Mouse (Mus musculus): ENCODE results near the gene Cfap61. TPM values are rescaled to one million over a fixed set of nuclear protein-coding genes. Genes with fewer than 3 reads are reported as not detected.

Cfap61 gene
- polyA plus RNA-seq, 1 experiment from 2014 or later = not detected

DNA sequence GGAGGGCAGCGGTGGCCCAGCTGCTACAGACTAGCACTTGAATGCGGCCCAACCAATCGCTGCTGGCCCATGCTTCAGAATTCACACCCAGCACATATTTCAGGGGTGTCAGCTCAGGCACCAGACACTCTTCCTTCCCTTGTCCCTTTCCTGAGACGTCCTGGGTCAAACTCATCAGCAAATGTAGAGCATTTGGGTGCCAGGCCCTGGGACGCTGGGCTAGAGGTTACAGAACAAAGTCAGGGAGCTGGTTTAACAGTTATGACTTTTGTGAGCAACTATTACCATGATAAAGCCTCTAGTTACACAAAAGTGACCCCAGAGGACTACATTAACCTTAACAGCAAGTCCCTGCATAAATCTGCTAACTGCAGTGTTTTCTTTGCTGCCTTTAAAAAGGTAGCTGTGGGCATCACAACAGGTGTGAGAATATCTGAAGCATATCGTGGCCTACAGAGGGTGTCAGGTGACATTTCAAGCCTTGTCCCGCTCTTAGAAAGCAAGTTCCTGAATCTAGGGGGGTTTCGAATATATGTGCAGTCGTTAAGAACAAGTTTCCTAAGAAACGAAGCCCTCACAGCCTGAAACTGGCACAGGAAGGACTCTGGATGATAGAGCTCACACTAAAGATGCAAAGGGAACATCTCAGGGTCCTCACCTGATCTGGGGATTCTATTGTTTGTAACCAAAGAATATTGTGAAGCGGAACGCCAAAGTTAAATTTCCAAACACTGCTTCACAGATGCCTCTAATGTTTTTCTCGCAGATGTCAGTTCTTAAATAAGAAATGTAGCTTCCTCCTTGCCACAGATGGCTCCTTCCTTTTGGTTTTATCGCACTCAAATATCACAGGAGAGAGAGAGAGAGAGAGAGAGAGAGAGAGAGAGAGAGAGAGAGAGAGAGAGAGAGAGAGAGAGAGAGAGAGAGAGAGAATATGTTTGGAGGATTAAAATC lies 281.8 kb downstream of the Cfap61 start:
- no peak overlapping the region for H3K4me2 ChIP-seq
- H3K9ac ChIP-seq = no peak overlapping the region
- no peak overlapping the region for H3K27ac ChIP-seq (replicated peaks)
- H3K36me3 ChIP-seq (replicated peaks) = no peaks in the 10 kb centered on the region
- peaks cover 73% of the 10 kb centered on the region for H3K27me3 ChIP-seq
- H3K4me3 ChIP-seq (replicated peaks) = no peak overlapping the region
- no peaks in the 10 kb centered on the region for H3K9me3 ChIP-seq (replicated peaks)
- WGBS (ENCODE audit: insufficient replicate concordance) = 21% methylated on average over 14 of the region's 14 CpGs
- peaks cover 10% of the 10 kb centered on the region for H3K4me1 ChIP-seq (replicated peaks)
- ATAC-seq (ENCODE audit: insufficient read depth) = no peak

DNA sequence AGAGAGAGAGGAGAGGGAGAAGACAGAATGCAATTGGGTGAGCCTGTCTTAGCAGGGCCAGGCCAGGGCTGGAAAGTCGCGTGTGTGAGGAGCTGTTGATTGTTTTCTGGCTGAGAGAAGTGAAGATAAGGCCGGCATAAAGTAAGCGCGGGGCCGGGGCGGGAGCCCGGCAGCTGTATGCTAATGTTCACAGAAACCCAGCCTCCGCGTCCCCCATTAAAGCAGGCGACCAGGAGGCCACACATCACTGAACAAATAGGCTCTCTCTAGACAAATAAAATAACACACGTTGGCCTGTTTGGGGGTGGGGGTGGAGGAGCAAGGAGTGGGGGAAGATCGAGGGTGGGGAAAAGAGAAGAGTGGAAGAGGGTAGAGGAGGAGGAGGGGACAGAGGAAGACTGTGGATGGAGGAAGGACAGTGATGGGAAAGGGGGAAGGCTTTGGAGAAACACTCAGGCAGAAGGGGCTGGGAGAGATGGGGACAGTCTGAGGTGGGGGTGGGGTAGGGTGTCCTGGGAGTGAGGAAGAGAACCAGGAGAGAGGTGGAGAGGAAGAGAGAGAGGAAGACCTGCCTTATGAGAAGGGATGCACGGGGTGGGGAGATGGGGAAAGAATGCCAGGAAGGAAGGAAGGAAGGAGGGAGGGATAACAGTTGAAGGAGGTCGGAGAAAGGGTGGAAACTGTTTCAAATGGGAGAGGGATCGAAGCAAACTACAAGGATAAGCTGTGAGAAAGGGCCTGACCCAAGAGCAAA lies 282.8 kb downstream of the Cfap61 start:
- ATAC-seq (ENCODE audit: insufficient read depth) = no peak
- no peak overlapping the region for H3K4me2 ChIP-seq
- 2% methylated on average over 16 of the region's 16 CpGs for WGBS (ENCODE audit: insufficient replicate concordance)

DNA sequence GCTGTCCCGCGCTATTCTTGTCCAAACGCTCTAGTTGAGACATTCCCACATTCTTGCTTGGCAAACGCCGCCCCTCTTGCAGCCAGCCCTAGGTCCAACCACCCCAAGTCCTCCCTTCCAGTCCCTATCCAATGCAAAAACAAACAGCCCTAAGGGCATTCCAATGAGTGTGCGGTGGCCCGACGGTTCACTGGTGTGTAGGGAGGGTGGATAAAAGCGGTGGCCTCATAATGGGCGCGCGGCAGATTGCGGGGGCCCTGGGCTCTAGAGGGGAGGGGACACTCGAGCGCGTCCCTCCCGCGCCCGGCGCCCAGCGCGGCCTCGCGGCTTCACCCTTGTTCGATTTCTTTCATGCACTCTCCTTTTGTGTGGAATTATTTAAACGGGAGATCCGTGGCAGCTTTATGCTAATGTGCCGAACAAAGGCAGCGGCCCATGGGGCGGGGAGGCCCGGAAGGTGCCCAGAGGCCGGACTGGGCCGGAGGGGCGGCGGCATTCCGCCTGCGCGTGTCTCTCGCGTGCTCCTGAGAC lies 283.6 kb downstream of the Cfap61 start:
- Histone ChIP-seq H3K9me3 (replicated peaks) (no peaks in the 10 kb centered on the region), H3K4me2 (peak overlapping the region; percentile 37; the same call in 1 of the 2 replicates), H3K4me1 (replicated peaks) (peaks cover 22% of the 10 kb centered on the region), H3K36me3 (replicated peaks) (no peaks in the 10 kb centered on the region), H3K27me3 (peaks cover 87% of the 10 kb centered on the region), H3K9ac (no peak overlapping the region), H3K27ac (replicated peaks) (no peak overlapping the region), H3K4me3 (replicated peaks) (no peak overlapping the region)
- ATAC-seq (ENCODE audit: insufficient read depth) = no peak
- WGBS (ENCODE audit: insufficient replicate concordance) = 5% methylated on average over 40 of the region's 40 CpGs

More for the DNA sequence above, 282.8 kb downstream of the Cfap61 start:
- no peaks in the 10 kb centered on the region for H3K36me3 ChIP-seq (replicated peaks)
- no peaks in the 10 kb centered on the region for H3K9me3 ChIP-seq (replicated peaks)
- no peak overlapping the region for H3K9ac ChIP-seq
- H3K4me3 ChIP-seq (replicated peaks) = no peak overlapping the region
- peaks cover 83% of the 10 kb centered on the region for H3K27me3 ChIP-seq
- H3K27ac ChIP-seq (replicated peaks) = no peak overlapping the region
- peaks cover 17% of the 10 kb centered on the region for H3K4me1 ChIP-seq (replicated peaks)

DNA sequence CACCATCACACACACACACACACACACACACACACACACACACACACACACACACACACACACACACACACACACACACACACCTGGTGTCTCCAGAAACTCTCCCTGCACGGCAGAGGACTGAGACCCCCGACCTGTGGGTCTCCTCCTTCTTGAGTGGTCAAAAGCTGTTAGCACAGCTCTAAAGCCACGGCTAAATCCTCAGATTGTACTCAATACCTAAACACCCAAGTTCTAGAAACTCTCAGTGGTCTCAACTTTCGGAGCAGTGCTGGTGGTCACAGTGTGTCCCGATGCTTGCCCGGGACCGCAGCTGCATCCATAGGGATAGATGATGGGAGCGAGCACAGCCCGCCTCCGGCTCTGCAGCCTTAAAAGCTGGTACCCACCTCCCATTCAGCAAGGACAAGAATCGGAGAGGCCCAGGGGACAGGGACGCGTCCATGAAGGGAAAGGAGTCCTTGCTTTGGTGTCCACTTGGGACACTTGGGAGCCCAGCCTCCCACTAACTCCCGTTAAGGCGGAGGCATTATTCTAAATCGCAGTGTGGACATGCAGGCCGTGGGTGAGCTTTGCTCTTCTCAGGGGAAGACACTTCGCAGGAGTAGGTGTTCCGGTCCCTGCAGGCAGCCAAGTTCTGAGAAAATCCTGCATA lies 284.4 kb downstream of the Cfap61 start:
- ATAC-seq (ENCODE audit: insufficient read depth) = no peak
- Histone ChIP-seq H3K9me3 (replicated peaks) (no peaks in the 10 kb centered on the region), H3K27ac (replicated peaks) (no peak overlapping the region), H3K36me3 (replicated peaks) (no peaks in the 10 kb centered on the region), H3K27me3 (peaks cover 94% of the 10 kb centered on the region), H3K4me3 (replicated peaks) (no peak overlapping the region), H3K4me1 (replicated peaks) (peaks cover 22% of the 10 kb centered on the region), H3K9ac (no peak overlapping the region), H3K4me2 (no peak overlapping the region)
- WGBS (ENCODE audit: insufficient replicate concordance) = 5% methylated on average over 19 of the region's 19 CpGs

DNA sequence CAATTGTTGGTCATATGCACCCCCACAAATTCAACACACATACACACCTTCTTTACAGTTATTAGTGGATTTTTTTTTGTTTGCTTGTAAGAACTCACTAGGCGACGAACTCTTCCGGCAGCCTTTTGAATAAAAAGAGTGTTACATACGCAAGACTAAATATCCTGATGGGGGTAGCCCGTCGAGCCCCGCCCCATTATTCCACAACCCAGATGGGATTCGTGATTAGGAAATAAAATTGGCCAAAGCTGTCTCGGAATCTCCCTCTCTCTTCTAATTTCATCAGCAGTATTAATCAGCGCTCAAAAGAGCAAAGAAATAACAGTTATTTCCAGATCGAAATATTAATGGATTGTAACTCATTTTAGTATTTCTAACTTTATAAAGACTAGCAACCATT lies 285.2 kb downstream of the Cfap61 start:
- ATAC-seq (ENCODE audit: insufficient read depth) = no peak
- Histone ChIP-seq H3K4me2 (no peak overlapping the region), H3K27me3 (peaks cover 98% of the 10 kb centered on the region), H3K9me3 (replicated peaks) (no peaks in the 10 kb centered on the region), H3K27ac (replicated peaks) (no peak overlapping the region), H3K9ac (no peak overlapping the region), H3K4me1 (replicated peaks) (peaks cover 22% of the 10 kb centered on the region), H3K36me3 (replicated peaks) (no peaks in the 10 kb centered on the region), H3K4me3 (replicated peaks) (no peak overlapping the region)
- 13% methylated on average over 11 of the region's 11 CpGs for WGBS (ENCODE audit: insufficient replicate concordance)

DNA sequence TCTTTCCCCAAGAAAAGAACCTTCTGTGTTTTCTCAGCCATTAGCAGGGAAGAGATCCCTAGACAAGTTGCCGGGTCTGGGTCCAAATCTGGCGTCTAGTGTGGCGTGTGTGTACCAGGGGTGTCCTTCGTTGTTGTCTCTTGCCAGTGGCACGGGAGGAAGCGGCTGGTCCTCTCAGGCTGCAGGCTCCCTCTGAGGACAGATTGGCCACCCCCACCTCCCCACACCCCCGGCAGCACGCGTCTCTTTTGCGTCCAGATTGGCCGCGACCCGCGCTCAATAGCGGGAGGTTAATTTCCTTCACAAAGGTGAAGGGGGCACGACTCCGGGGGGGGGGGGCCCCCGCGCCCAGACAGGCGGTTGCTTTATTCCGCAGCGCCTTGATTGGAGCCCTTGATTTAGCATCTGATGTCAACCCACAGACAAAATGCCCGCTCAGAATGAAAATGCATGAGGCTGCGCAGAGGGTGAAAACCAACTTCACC lies 286.0 kb downstream of the Cfap61 start:
- no peak overlapping the region for H3K9ac ChIP-seq
- H3K27me3 ChIP-seq = peaks cover 98% of the 10 kb centered on the region
- no peak overlapping the region for H3K4me2 ChIP-seq
- peaks cover 22% of the 10 kb centered on the region for H3K4me1 ChIP-seq (replicated peaks)
- WGBS (ENCODE audit: insufficient replicate concordance) = 2% methylated on average over 24 of the region's 24 CpGs
- H3K27ac ChIP-seq (replicated peaks) = no peak overlapping the region
- no peaks in the 10 kb centered on the region for H3K36me3 ChIP-seq (replicated peaks)
- ATAC-seq (ENCODE audit: insufficient read depth) = no peak
- H3K4me3 ChIP-seq (replicated peaks) = peak overlapping the region; percentile 45; the same call in 1 of the 2 replicates
- H3K9me3 ChIP-seq (replicated peaks) = no peaks in the 10 kb centered on the region

DNA sequence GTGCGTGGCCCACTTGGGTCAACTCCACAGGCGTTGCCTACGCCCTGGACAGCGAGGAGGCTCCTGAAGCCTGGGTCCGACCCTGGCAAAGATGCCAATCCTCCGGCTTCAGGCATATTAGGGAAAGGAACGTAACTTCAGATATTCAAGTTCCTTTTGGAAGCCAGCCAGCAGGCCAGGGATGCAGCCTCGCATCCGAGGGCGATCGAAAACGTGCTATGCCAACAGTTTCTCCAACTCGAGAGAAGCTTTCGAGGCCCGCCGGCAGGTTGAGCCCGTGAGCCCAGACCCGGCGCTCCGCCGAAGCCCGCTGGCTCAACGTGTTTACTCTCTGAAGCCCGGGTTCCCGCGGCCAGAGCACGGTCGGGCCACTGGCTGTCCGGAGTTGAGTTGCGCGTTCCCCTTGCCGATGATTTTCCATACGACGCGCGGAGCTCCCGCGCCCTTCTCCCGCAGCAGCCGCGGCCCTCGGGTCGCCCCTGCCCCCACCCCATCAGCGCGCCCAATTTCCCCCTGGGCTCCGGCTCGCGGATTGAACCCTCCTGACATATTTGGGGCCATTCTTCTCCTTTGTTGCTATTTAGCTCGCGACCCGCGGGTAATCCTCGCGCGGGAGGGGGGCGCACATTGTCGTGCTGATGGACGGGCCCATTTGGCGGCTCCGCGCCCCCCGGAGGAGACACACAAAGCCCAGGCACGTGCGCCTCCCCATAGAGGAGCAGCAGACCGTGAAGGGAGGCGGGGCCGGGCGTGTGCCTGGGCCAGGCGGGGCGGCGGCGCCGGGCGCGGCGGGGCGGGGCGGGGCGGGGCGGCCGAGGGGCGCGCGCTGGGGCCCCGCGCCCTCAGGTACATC lies 286.7 kb downstream of the Cfap61 start, which contains the start of gene Insm1:
TSS of gene Insm1 (plus strand) at position 846 of the 853 bp plus-strand sequence.
- WGBS (ENCODE audit: insufficient replicate concordance) = 1% methylated on average over 81 of the region's 86 CpGs
- peak; percentile 36; the same call in 1 of the 2 replicates for ATAC-seq (ENCODE audit: insufficient read depth)
- H3K4me2 ChIP-seq = peak within 1 kb of the TSS; percentile 67
- peak within 1 kb of the TSS; percentile 45 for H3K4me3 ChIP-seq (replicated peaks)
- no peaks in the 10 kb centered on the region for H3K36me3 ChIP-seq (replicated peaks)
- H3K9ac ChIP-seq = no peak within 1 kb of the TSS
- peaks cover 98% of the 10 kb centered on the region for H3K27me3 ChIP-seq
- no peak within 1 kb of the TSS for H3K27ac ChIP-seq (replicated peaks)
- no peaks in the 10 kb centered on the region for H3K9me3 ChIP-seq (replicated peaks)
- H3K4me1 ChIP-seq (replicated peaks) = peaks cover 22% of the 10 kb centered on the region

DNA sequence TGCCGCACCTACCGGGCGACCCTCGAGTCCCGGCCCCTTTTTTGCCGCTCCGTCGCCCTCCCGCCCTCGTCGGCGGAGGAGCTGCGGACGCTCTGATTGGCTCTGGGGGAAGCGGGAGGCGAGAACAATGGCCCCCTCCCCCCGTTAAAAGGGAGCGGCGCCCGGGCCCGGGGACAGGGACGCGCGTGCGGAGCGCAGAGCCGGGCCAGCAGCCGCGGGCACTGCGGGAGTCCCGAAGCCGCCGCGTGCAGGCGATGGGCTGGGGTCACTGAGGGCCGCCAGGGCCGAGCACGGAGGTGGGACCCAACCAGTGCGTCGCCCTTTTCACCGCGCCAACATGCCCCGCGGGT lies 287.3 kb downstream of the Cfap61 start:
- under 1% methylated on average over 43 of the region's 44 CpGs for WGBS (ENCODE audit: insufficient replicate concordance)
- Histone ChIP-seq H3K9ac (no peak overlapping the region), H3K27me3 (peaks cover 98% of the 10 kb centered on the region), H3K4me2 (peak overlapping the region; percentile 67), H3K36me3 (replicated peaks) (no peaks in the 10 kb centered on the region), H3K27ac (replicated peaks) (no peak overlapping the region), H3K9me3 (replicated peaks) (no peaks in the 10 kb centered on the region), H3K4me3 (replicated peaks) (peak overlapping the region; percentile 45), H3K4me1 (replicated peaks) (peaks cover 22% of the 10 kb centered on the region)
- no peak for ATAC-seq (ENCODE audit: insufficient read depth)

DNA sequence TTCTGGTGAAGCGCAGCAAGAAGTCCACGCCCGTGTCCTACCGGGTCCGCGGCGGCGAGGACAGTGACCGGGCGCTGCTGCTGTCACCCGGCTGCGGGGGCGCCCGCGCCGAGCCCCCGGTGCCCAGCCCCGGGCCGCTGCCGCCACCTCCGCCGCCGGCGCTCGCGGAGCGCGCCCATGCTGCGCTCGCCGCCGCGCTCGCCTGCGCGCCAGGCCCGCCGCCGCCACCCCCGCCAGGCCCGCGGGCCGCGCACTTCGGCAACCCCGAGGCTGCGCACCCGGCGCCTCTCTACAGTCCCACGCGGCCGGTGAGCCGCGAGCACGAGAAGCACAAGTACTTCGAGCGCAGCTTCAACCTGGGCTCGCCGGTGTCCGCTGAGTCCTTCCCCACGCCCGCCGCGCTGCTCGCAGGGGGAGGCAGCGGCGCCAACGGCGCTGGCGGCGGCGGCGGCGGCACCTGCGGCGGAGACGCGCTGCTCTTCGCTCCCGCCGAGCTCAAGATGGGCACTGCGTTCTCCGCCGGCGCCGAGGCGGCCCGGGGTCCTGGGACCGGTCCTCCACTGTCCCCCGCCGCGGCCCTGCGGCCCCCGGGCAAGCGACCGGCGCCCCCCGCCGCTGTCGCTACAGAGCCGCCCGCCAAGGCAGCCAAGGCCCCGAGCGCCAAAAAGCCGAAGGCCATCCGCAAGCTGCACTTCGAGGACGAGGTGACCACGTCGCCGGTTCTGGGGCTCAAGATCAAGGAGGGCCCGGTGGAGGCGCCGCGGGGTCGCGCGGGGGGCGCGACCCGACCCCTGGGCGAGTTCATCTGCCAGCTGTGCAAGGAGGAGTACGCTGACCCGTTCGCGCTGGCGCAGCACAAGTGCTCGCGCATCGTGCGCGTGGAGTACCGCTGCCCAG lies 287.9 kb downstream of the Cfap61 start:
- Histone ChIP-seq H3K27ac (replicated peaks) (no peak overlapping the region), H3K27me3 (peaks cover 99% of the 10 kb centered on the region), H3K4me3 (replicated peaks) (peak overlapping the region; percentile 45), H3K36me3 (replicated peaks) (no peaks in the 10 kb centered on the region), H3K9me3 (replicated peaks) (no peaks in the 10 kb centered on the region), H3K9ac (no peak overlapping the region), H3K4me2 (peak overlapping the region; percentile 67), H3K4me1 (replicated peaks) (peaks cover 22% of the 10 kb centered on the region)
- ATAC-seq (ENCODE audit: insufficient read depth) = no peak
- WGBS (ENCODE audit: insufficient replicate concordance) = under 1% methylated on average over 117 of the region's 133 CpGs

Data from liver, embryonic 15.5 days (tissue).